Mouse (Mus musculus) bone marrow, adult 2 months (tissue): Measurements from ENCODE around the gene Srrm3.

Experiments
- CTCF ChIP-seq: fragments of 200-500 bp; IDR thresholded peaks from 2 replicates; pipeline ENCODE4 v1.5.1; 2011; ENCODE audit warnings: low read length, control low read depth; ENCODE audit not compliant: control insufficient read depth, insufficient read depth
- POLR2A ChIP-seq: fragments of 200-500 bp; IDR thresholded peaks from 2 replicates; pipeline ENCODE4 v1.6.1; 2011; ENCODE audit warnings: low read depth, mild to moderate bottlenecking, control low read depth, low read length, borderline replicate concordance; ENCODE audit not compliant: control insufficient read depth

DNA sequence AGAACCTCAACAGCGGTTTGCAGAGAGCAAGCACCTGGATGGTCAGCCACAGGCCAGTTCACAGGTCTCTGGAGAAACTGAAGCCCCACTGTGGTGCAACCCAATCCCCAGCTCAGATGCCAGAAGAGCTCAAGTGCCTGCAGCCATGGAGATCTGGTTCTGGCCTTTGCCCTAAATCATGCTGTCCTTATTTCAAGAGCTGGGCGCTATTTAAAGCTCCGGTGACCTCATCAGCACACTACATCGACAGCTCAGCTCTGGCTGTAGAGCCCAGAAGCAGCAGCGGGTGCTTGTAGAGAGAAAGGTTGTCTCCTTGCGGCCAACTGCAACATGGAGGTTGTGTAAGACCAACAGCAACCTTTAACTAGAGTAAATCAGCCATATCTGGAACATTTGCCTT, 107.5 kb downstream of the Srrm3 start:
- TF ChIP-seq POLR2A (no peak), CTCF (no peak)
